Mouse (Mus musculus) hindbrain, embryonic 13.5 days (tissue): ENCODE measurements at regions not wholly inside any gene's neighbourhood (a gene's known extent, or its start where the extent isn't known, plus 50 kb on each side); places are given as distances from the start of the nearest gene placed in this dataset.

Experiments used
- ATAC-seq: fragments of 200-750 bp; cut with Nextera tagmentation; 2 replicates; pipeline ENCODE4 v1.8.0; 2017; ENCODE audit warnings: moderate TSS enrichment; ENCODE audit not compliant: low FRiP score
- H3K27ac ChIP-seq: fragments of 300-500 bp; sonication (generic); 2 replicates; pipeline ENCODE4 v1.5.1; 2015; ENCODE audit warnings: inconsistent platforms, mild to moderate bottlenecking, moderate library complexity
- H3K27me3 ChIP-seq: fragments of 300-500 bp; sonication (generic); 2 replicates; pipeline ENCODE4 v1.6.1; 2015; ENCODE audit warnings: mild to moderate bottlenecking, inconsistent platforms
- H3K36me3 ChIP-seq: fragments of 300-500 bp; sonication (generic); 2 replicates; pipeline ENCODE4 v1.6.1; 2015; ENCODE audit warnings: mild to moderate bottlenecking, inconsistent platforms
- H3K4me1 ChIP-seq: fragments of 300-500 bp; sonication (generic); replicated peaks from 2 replicates; pipeline ENCODE4 v1.6.1; 2015; ENCODE audit warnings: inconsistent platforms
- H3K4me2 ChIP-seq: fragments of 300-500 bp; sonication (generic); 2 replicates; pipeline ENCODE4 v1.6.1; 2015; ENCODE audit warnings: inconsistent platforms, mild to moderate bottlenecking, moderate library complexity
- H3K4me3 ChIP-seq: fragments of 300-500 bp; sonication (generic); 2 replicates; pipeline ENCODE4 v1.5.1; 2015; ENCODE audit warnings: mild to moderate bottlenecking, inconsistent platforms
- H3K9ac ChIP-seq: fragments of 300-500 bp; sonication (generic); 2 replicates; pipeline ENCODE4 v1.6.1; 2015; ENCODE audit warnings: mild to moderate bottlenecking, inconsistent platforms
- H3K9me3 ChIP-seq: fragments of 300-500 bp; sonication (generic); 2 replicates; pipeline ENCODE4 v1.6.1; 2016; ENCODE audit warnings: inconsistent platforms
- WGBS: fragments of 180-500 bp; shearing (Covaris S2); methylation state at CpG from one replicate; pipeline ENCODE4 v1.1.7; 2015; 5-methylcytosine and 5-hydroxymethylcytosine counted together

GRCm38 (mm10) chr12:35710323-35710722 lies 175.5 kb upstream of the Ahr start:
- 69% methylated on average over 5 of the region's 5 CpGs for WGBS
- Histone ChIP-seq H3K9me3 (no peaks in the 10 kb centered on the region), H3K4me1 (no peaks in the 10 kb centered on the region), H3K4me3 (no peak overlapping the region), H3K36me3 (no peaks in the 10 kb centered on the region), H3K27ac (no peak overlapping the region), H3K9ac (no peak overlapping the region), H3K4me2 (no peak overlapping the region), H3K27me3 (no peaks in the 10 kb centered on the region)
- ATAC-seq: no peak

GRCm38 (mm10) chr12:35703479-35703878 lies 168.6 kb upstream of the Ahr start:
- no peak overlapping the region for H3K4me2 ChIP-seq
- H3K4me1 ChIP-seq: no peaks in the 10 kb centered on the region
- ATAC-seq: no peak
- no peak overlapping the region for H3K27ac ChIP-seq
- H3K4me3 ChIP-seq: no peak overlapping the region
- WGBS: 93% methylated on average over 2 of the region's 2 CpGs
- no peaks in the 10 kb centered on the region for H3K9me3 ChIP-seq
- no peaks in the 10 kb centered on the region for H3K36me3 ChIP-seq
- H3K27me3 ChIP-seq: no peaks in the 10 kb centered on the region
- no peak overlapping the region for H3K9ac ChIP-seq

GRCm38 (mm10) chr12:35702674-35703073 lies 167.8 kb upstream of the Ahr start:
- Histone ChIP-seq H3K27ac (no peak overlapping the region), H3K27me3 (no peaks in the 10 kb centered on the region), H3K9ac (no peak overlapping the region), H3K9me3 (no peaks in the 10 kb centered on the region), H3K4me3 (no peak overlapping the region), H3K36me3 (no peaks in the 10 kb centered on the region), H3K4me1 (no peaks in the 10 kb centered on the region), H3K4me2 (no peak overlapping the region)
- 78% methylated on average over 7 of the region's 7 CpGs for WGBS
- ATAC-seq: no peak

GRCm38 (mm10) chr12:35694253-35694652 lies 159.4 kb upstream of the Ahr start:
- Histone ChIP-seq H3K9me3 (no peaks in the 10 kb centered on the region), H3K27me3 (no peaks in the 10 kb centered on the region), H3K4me1 (no peaks in the 10 kb centered on the region), H3K4me3 (no peak overlapping the region), H3K9ac (no peak overlapping the region), H3K27ac (no peak overlapping the region), H3K4me2 (no peak overlapping the region), H3K36me3 (no peaks in the 10 kb centered on the region)
- ATAC-seq: no peak
- 80% methylated on average over 3 of the region's 3 CpGs for WGBS

DNA sequence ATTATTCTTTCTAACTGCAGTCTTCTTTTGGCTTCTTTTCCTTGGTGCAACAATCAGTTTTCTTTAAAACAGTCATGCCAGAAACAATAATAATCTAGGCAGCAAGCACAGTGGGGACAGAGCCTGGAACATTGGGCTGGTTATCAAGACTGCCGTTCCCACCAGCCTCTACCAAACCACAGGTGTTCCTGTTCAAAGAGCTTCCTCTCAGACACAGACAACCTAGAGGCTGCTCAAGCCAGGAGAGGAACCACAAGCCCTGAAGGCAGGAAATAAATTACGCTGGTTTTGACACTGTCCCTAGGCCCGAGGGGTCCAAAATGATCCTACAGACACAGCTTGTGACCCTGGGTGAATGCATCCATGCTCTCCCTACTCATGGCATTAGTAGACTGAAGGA lies 156.1 kb upstream of the Ahr start:
- Histone ChIP-seq H3K4me1 (no peaks in the 10 kb centered on the region), H3K9me3 (no peaks in the 10 kb centered on the region), H3K4me2 (no peak overlapping the region), H3K9ac (no peak overlapping the region), H3K27me3 (no peaks in the 10 kb centered on the region), H3K36me3 (no peaks in the 10 kb centered on the region), H3K4me3 (no peak overlapping the region), H3K27ac (no peak overlapping the region)
- no peak for ATAC-seq
- WGBS: 79% methylated on average over 3 of the region's 3 CpGs

- H3K4me1 ChIP-seq: no peaks in the 10 kb centered on the region
- 95% methylated on average over 2 of the region's 2 CpGs for WGBS
- H3K27me3 ChIP-seq: no peaks in the 10 kb centered on the region
- H3K4me2 ChIP-seq: no peak overlapping the region
- H3K27ac ChIP-seq: no peak overlapping the region
- H3K9ac ChIP-seq: no peak overlapping the region
- no peak for ATAC-seq
- H3K9me3 ChIP-seq: no peaks in the 10 kb centered on the region
- no peaks in the 10 kb centered on the region for H3K36me3 ChIP-seq
- no peak overlapping the region for H3K4me3 ChIP-seq
Observed at GRCm38 (mm10) chr12:35686231-35686630, 151.4 kb upstream of the Ahr start.

DNA sequence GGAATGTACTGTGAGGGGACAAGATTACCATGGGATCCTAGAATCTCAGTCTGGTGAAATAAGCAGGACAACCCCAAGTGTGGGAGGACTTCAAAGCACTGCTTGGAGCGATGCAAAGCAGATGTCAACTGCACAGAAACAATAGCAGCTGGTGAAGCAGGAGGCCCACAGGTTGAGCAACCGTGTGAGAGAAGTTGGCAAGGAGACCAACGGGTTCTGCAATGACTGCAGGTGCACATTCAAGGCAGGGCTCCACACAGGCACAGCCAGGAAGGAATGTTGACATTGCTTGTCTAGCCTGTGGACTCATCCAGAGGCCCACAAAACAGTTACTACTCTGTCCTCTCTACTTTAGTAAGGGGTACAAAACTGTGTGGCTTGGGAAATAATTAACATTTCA lies 150.4 kb upstream of the Ahr start:
- H3K27ac ChIP-seq: no peak overlapping the region
- H3K4me1 ChIP-seq: no peaks in the 10 kb centered on the region

DNA sequence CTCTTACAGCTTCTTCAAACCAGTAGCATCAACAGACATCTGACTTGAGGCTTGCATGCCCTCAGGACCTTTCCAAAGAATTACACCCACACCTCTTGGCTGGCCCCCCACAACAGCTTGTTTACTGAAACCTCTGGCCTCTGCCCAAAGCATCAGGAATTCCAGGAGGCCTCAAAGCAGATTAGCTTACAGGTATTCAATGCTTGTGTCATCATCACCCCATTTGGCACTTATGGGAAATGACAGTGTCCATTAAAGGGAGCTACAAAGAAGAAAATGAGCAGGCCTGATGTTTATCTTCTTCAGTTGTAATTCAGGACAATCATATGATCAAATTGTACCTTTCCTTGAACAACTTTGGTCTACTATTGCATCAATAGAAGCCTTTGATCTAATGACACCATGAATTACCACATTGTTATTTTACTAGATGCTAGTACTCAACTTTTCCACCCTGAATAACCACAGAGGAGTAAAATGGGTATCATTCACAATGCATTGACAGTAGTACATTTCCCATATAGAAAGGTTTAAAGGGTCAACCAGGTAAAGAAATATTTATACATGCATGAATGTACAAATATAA lies 147.1 kb upstream of the Ahr start:
- no peak for ATAC-seq
- Histone ChIP-seq H3K4me1 (no peaks in the 10 kb centered on the region), H3K36me3 (no peaks in the 10 kb centered on the region), H3K4me2 (no peak overlapping the region), H3K27ac (no peak overlapping the region), H3K4me3 (no peak overlapping the region), H3K9ac (no peak overlapping the region), H3K27me3 (no peaks in the 10 kb centered on the region), H3K9me3 (no peaks in the 10 kb centered on the region)

More for the DNA sequence above, 150.4 kb upstream of the Ahr start:
- no peak for ATAC-seq
- Histone ChIP-seq H3K27me3 (no peaks in the 10 kb centered on the region), H3K4me2 (no peak overlapping the region), H3K36me3 (no peaks in the 10 kb centered on the region), H3K4me3 (no peak overlapping the region), H3K9me3 (no peaks in the 10 kb centered on the region), H3K9ac (no peak overlapping the region)
- 73% methylated on average over 3 of the region's 3 CpGs for WGBS

GRCm38 (mm10) chr12:35679903-35680302 lies 145.1 kb upstream of the Ahr start:
- Histone ChIP-seq H3K27ac (no peak overlapping the region), H3K4me3 (no peak overlapping the region), H3K36me3 (no peaks in the 10 kb centered on the region), H3K4me1 (no peaks in the 10 kb centered on the region), H3K9ac (no peak overlapping the region), H3K9me3 (no peaks in the 10 kb centered on the region), H3K27me3 (no peaks in the 10 kb centered on the region), H3K4me2 (no peak overlapping the region)
- ATAC-seq: no peak
- 79% methylated on average over 4 of the region's 4 CpGs for WGBS

- no peak overlapping the region for H3K9ac ChIP-seq
- no peaks in the 10 kb centered on the region for H3K36me3 ChIP-seq
- H3K4me3 ChIP-seq: no peak overlapping the region
- WGBS: 74% methylated on average over 2 of the region's 2 CpGs
- H3K4me1 ChIP-seq: no peaks in the 10 kb centered on the region
- no peak for ATAC-seq
- H3K9me3 ChIP-seq: no peaks in the 10 kb centered on the region
- H3K4me2 ChIP-seq: no peak overlapping the region
- H3K27ac ChIP-seq: no peak overlapping the region
- no peaks in the 10 kb centered on the region for H3K27me3 ChIP-seq
Observed at GRCm38 (mm10) chr12:35679025-35679424, 144.2 kb upstream of the Ahr start.

DNA sequence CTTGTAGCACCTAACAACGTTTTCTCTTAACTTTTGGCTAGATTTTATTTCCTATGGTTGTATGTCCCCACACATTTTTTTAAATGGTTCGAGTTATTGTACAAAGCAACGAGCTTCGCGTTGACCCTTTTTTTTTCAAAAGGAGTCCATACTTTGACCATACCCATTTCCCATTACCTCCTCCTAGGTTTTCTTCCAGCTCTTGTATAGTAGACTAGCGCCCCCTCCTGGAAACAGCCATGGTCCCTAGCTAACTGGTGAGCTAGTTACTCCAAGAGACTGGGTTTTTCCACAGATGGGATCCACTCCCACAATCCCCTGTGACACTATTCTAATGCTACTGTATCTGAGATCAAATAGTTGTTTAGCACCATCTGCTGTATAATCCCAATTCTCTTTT lies 139.6 kb upstream of the Ahr start:
- Histone ChIP-seq H3K27me3 (no peaks in the 10 kb centered on the region), H3K9me3 (no peaks in the 10 kb centered on the region), H3K4me2 (no peak overlapping the region), H3K4me3 (no peak overlapping the region), H3K27ac (no peak overlapping the region), H3K36me3 (no peaks in the 10 kb centered on the region), H3K9ac (no peak overlapping the region), H3K4me1 (no peaks in the 10 kb centered on the region)
- 52% methylated on average over 6 of the region's 6 CpGs for WGBS
- ATAC-seq: no peak

- 93% methylated on average over 4 of the region's 4 CpGs for WGBS
- Histone ChIP-seq H3K4me3 (no peak overlapping the region), H3K27ac (no peak overlapping the region), H3K9me3 (no peaks in the 10 kb centered on the region), H3K36me3 (no peaks in the 10 kb centered on the region), H3K4me1 (no peaks in the 10 kb centered on the region), H3K27me3 (no peaks in the 10 kb centered on the region), H3K9ac (no peak overlapping the region), H3K4me2 (no peak overlapping the region)
- ATAC-seq: no peak
Observed at GRCm38 (mm10) chr12:35670980-35671379, 136.1 kb upstream of the Ahr start.

GRCm38 (mm10) chr12:35668716-35669115 lies 133.9 kb upstream of the Ahr start:
- H3K4me2 ChIP-seq: no peak overlapping the region
- WGBS: 94% methylated on average over 1 of the region's 1 CpGs
- H3K27ac ChIP-seq: no peak overlapping the region

More at GRCm38 (mm10) chr12:35668716-35669115, 133.9 kb upstream of the Ahr start:
- H3K36me3 ChIP-seq: no peaks in the 10 kb centered on the region
- no peak overlapping the region for H3K4me3 ChIP-seq
- no peak overlapping the region for H3K9ac ChIP-seq
- H3K27me3 ChIP-seq: no peaks in the 10 kb centered on the region
- H3K9me3 ChIP-seq: no peaks in the 10 kb centered on the region
- no peaks in the 10 kb centered on the region for H3K4me1 ChIP-seq
- no peak for ATAC-seq
